9 mouse cellular contexts compared by ENCODE assay signal in the genomic region with DNA sequence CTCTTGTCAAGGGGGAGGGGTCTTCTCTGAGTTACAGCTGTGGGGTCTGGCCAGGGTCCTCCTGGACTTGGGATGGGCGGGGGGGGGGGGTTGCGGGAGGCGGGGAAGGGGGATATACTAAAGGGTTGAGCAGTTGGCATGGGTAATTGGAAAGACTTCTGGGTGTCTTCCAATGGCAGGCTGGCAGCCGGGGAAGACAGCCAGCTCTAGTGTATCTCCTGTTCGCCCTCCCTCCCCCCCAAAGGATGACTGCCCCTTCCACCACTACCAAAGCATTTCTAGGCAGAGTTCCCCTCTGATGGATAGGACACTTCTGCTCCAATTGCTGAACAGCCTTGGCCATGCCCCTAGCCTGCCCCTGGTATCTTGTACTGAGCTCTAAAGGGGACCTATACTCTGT. TPM values are rescaled to one million over a fixed set of nuclear protein-coding genes. Genes with fewer than 3 reads are reported as not detected.
DNase-seq lines count a peak whose midpoint lies in the region; ATAC-seq and TF ChIP-seq lines count a peak whose summit lies in the region.
"Had no signal": no experiment of that assay in that cellular context is flagged by ENCODE, and none has a peak within 500 bp of the region (broad histone marks: within the 10 kb centered on the region; RNA-seq: fewer than 3 reads in every experiment).

No protein-coding gene starts in this region.

- WGBS in embryonic facial prominence, embryonic 10.5 days, result 39% methylated on average over 5 of the region's 5 CpGs
- WGBS in heart, embryonic 16.5 days, result 26% methylated on average over 5 of the region's 5 CpGs
- WGBS in liver, embryonic 16.5 days (ENCODE audit: insufficient replicate concordance), result 67% methylated on average over 5 of the region's 5 CpGs

- peak overlapping the region; percentile 22; the same call in 1 of the 2 replicates for H3K9ac ChIP-seq in CH12.LX (ENCODE audit: insufficient read depth, low read depth)
- H3K9ac ChIP-seq in heart, embryonic 16.5 days (ENCODE audit: low read length), result peak overlapping the region; percentile 93
- peak overlapping the region; percentile 70; the same call in 1 of the 2 replicates for H3K9ac ChIP-seq in liver, embryonic 16.5 days (ENCODE audit: low read depth, low read length)

- no peak for TF ChIP-seq RAD21 in CH12.LX (IDR thresholded peaks at IDR 0.05; ENCODE audit: low read depth, low read length)

- ATAC-seq in heart, embryonic 16.5 days (replicated peaks; ENCODE audit: extremely low read depth, insufficient read depth, low FRiP score), result no peak
- no peak for ATAC-seq in liver, embryonic 16.5 days (ENCODE audit: low read depth)

- peaks cover 9 to 14% of the 10 kb centered on the region in 2 experiments for H3K36me3 ChIP-seq in CH12.LX (replicated peaks in 1 of 2; ENCODE audit: control insufficient read depth in 1 of 2, insufficient read depth in 1 of 2, low read length in 1 of 2)
- peaks cover 18% of the 10 kb centered on the region for H3K36me3 ChIP-seq in embryonic facial prominence, embryonic 10.5 days (replicated peaks)
- H3K36me3 ChIP-seq in heart, embryonic 16.5 days (ENCODE audit: control insufficient read depth, insufficient read depth), result no peaks in the 10 kb centered on the region
- no peaks in the 10 kb centered on the region; the same call in 1 of the 2 replicates for H3K36me3 ChIP-seq in liver, embryonic 16.5 days (ENCODE audit: control insufficient read depth, insufficient read depth)

- H3K4me3 ChIP-seq in CH12.LX (replicated peaks in 1 of 3; ENCODE audit: low read depth in 2 of 3, low read length in 2 of 3, poor library complexity in 1 of 3), result peak overlapping the region in 2 of 3 experiments; percentile 79
- H3K4me3 ChIP-seq in embryonic facial prominence, embryonic 10.5 days, result peak overlapping the region; percentile 95
- H3K4me3 ChIP-seq in heart, embryonic 16.5 days (ENCODE audit: low read length), result peak overlapping the region; percentile 92
- peak overlapping the region; percentile 69 for H3K4me3 ChIP-seq in liver, embryonic 16.5 days (ENCODE audit: low read depth, low read length)

- H3K4me1 ChIP-seq in CH12.LX (ENCODE audit: control insufficient read depth in 1 of 2, insufficient read depth in 2 of 2), result peaks cover 26 to 52% of the 10 kb centered on the region in 2 experiments
- H3K4me1 ChIP-seq in embryonic facial prominence, embryonic 10.5 days, result peaks cover 80% of the 10 kb centered on the region
- peaks cover 44% of the 10 kb centered on the region for H3K4me1 ChIP-seq in heart, embryonic 16.5 days (ENCODE audit: control insufficient read depth, insufficient read depth, low read length)
- H3K4me1 ChIP-seq in liver, embryonic 16.5 days (ENCODE audit: control insufficient read depth, low read depth, low read length), result peaks cover 32% of the 10 kb centered on the region

- no peak for TF ChIP-seq CTCF in CH12.LX (conservative IDR thresholded peaks at IDR 0.05 in 1 of 2, IDR thresholded peaks at IDR 0.05 in 1 of 2; ENCODE audit: low read depth in 2 of 2, low read length in 2 of 2)

- H3K79me2 ChIP-seq in CH12.LX (replicated peaks; ENCODE audit: control insufficient read depth, extremely low read depth, insufficient read depth, poor library complexity, severe bottlenecking), result peaks cover 19% of the 10 kb centered on the region

- DNase-seq in CH12.LX (ENCODE audit: extremely low read depth), result no peak
- DNase-seq in embryonic facial prominence, embryonic 10.5 days (ENCODE audit: low spot score), result no peak
- no peak for DNase-seq in yolk sac, embryonic 10.5 days (ENCODE audit: low spot score)
- no peak for DNase-seq in urinary bladder, adult 2 months (ENCODE audit: low spot score)
- no peak for DNase-seq in layer of hippocampus, adult 9-11 months
- no peak for DNase-seq in spleen, postnatal 10 days (ENCODE audit: low spot score in 2 of 2)
- DNase-seq: adrenal gland, postnatal 25 days had no signal

- no peak for TF ChIP-seq EP300 in CH12.LX (IDR thresholded peaks at IDR 0.05; ENCODE audit: low read length)

- no peak overlapping the region for H3K27ac ChIP-seq in CH12.LX (ENCODE audit: insufficient read depth, low read depth)
- peak overlapping the region; percentile 98 for H3K27ac ChIP-seq in embryonic facial prominence, embryonic 10.5 days (replicated peaks)
- peak overlapping the region; percentile 87 for H3K27ac ChIP-seq in heart, embryonic 16.5 days (ENCODE audit: low read length)
- no peak overlapping the region for H3K27ac ChIP-seq in liver, embryonic 16.5 days (ENCODE audit: low read length)

- H3K9me3 ChIP-seq in CH12.LX (replicated peaks; ENCODE audit: low read length), result peaks cover 2% of the 10 kb centered on the region
- H3K9me3 ChIP-seq in embryonic facial prominence, embryonic 10.5 days, result no peaks in the 10 kb centered on the region
- no peaks in the 10 kb centered on the region for H3K9me3 ChIP-seq in heart, embryonic 16.5 days (replicated peaks; ENCODE audit: control insufficient read depth, low read length)
- no peaks in the 10 kb centered on the region for H3K9me3 ChIP-seq in liver, embryonic 16.5 days (replicated peaks; ENCODE audit: control insufficient read depth, low read length)

- no peak for TF ChIP-seq POLR2A in CH12.LX (IDR thresholded peaks at IDR 0.05; ENCODE audit: low read depth, low read length)

- H3K27me3 ChIP-seq in CH12.LX (replicated peaks), result no peaks in the 10 kb centered on the region
- peaks cover 8% of the 10 kb centered on the region; the same call in 1 of the 2 replicates for H3K27me3 ChIP-seq in embryonic facial prominence, embryonic 10.5 days (replicated peaks; ENCODE audit: low read depth, poor library complexity, severe bottlenecking)
- H3K27me3 ChIP-seq in heart, embryonic 16.5 days (ENCODE audit: control insufficient read depth, insufficient read depth, low read length), result no peaks in the 10 kb centered on the region
- H3K27me3 ChIP-seq in liver, embryonic 16.5 days (ENCODE audit: control insufficient read depth, insufficient read depth, low read depth, low read length), result peaks cover 15% of the 10 kb centered on the region

- in situ Hi-C loops in CH12.LX (cut with MboI; ENCODE audit: low pct_ligation_motif_present, low pct_unique_long_range_greater_than_20kb, low sequenced_read_pairs), result loop anchor here (10.0 kb wide), 1 partner anchor 363 kb away; the partner anchor contains the start of genes Dnali1 and Snip1

- dilution Hi-C loops in CH12.LX (cut with MboI; ENCODE audit: extremely low pct_ligation_motif_present, extremely low pct_unique_long_range_greater_than_20kb, low sequenced_read_pairs), result no loop called here

- H3K4me2 ChIP-seq in CH12.LX (ENCODE audit: insufficient read depth, low read depth, poor library complexity, severe bottlenecking), result peak overlapping the region; percentile 83
- H3K4me2 ChIP-seq in heart, embryonic 16.5 days (ENCODE audit: low read depth, low read length), result peak overlapping the region; percentile 89
- H3K4me2 ChIP-seq in liver, embryonic 16.5 days (ENCODE audit: low read depth, low read length), result peak overlapping the region; percentile 72

TF ChIP-seq in CH12.LX, 34 proteins besides CTCF, POLR2A, EP300 and RAD21 (continues in another document):
- TF ChIP-seq PAX5 (IDR thresholded peaks at IDR 0.05; ENCODE audit: low read length) (no peak), CHD1 (IDR thresholded peaks at IDR 0.05; ENCODE audit: low read depth, low read length) (no peak)

RNA-seq across cellular contexts. Expression of gene Fhl3, which starts 1.4 kb away (rescaled TPM):
- total RNA-seq in CH12.LX (2012; rRNA removed) (10.4 and 10.8 TPM in 2 replicates), CH12.LX (2014; rRNA removed) (3.6 and 4.1 TPM in 2 replicates)
- 14.8 and 20.8 TPM in 2 replicates for polyA plus RNA-seq in CH12.LX (2012; ENCODE audit: insufficient read length, low read depth)
- 10.8 and 15.5 TPM in 2 replicates for polyA plus RNA-seq in embryonic facial prominence, embryonic 10.5 days (2016; fragmentation: Nextera tagmentation; extraction: Ambion mirVana)
- polyA plus RNA-seq in heart, embryonic 16.5 days (2015; fragmentation: Nextera tagmentation; extraction: Ambion mirVana), result 3.8 and 5.0 TPM in 2 replicates
- polyA plus RNA-seq in liver, embryonic 16.5 days (2015; fragmentation: Nextera tagmentation; extraction: Ambion mirVana), result 2.5 TPM in 2 replicates
- polyA plus RNA-seq in urinary bladder, adult 2 months (2012; rRNA removed), result 2.7 and 5.2 TPM in 2 replicates

RNA-seq across cellular contexts. Expression of gene Utp11, which starts 8.5 kb away (rescaled TPM):
- total RNA-seq in CH12.LX (2012; rRNA removed), result 52.7 and 63.2 TPM in 2 replicates
- total RNA-seq in CH12.LX (2014; rRNA removed), result 78.1 and 84.4 TPM in 2 replicates
- polyA plus RNA-seq in CH12.LX (2012; ENCODE audit: insufficient read length, low read depth), result 102 and 107 TPM in 2 replicates
- 70.8 and 78.6 TPM in 2 replicates for polyA plus RNA-seq in embryonic facial prominence, embryonic 10.5 days (2016; fragmentation: Nextera tagmentation; extraction: Ambion mirVana)
- 40.3 and 49.2 TPM in 2 replicates for polyA plus RNA-seq in heart, embryonic 16.5 days (2015; fragmentation: Nextera tagmentation; extraction: Ambion mirVana)
- polyA plus RNA-seq in liver, embryonic 16.5 days (2015; fragmentation: Nextera tagmentation; extraction: Ambion mirVana), result 19.9 and 22.7 TPM in 2 replicates
- polyA plus RNA-seq in urinary bladder, adult 2 months (2012; rRNA removed), result 31.6 and 32.9 TPM in 2 replicates

RNA-seq across cellular contexts. Expression of gene Sf3a3, which starts 12.7 kb away (rescaled TPM):
- total RNA-seq in CH12.LX (2012; rRNA removed), result 100 and 129 TPM in 2 replicates
- 122 and 146 TPM in 2 replicates for total RNA-seq in CH12.LX (2014; rRNA removed)
- 134 and 156 TPM in 2 replicates for polyA plus RNA-seq in CH12.LX (2012; ENCODE audit: insufficient read length, low read depth)
- 265 and 267 TPM in 2 replicates for polyA plus RNA-seq in embryonic facial prominence, embryonic 10.5 days (2016; fragmentation: Nextera tagmentation; extraction: Ambion mirVana)
- 77.7 and 95.1 TPM in 2 replicates for polyA plus RNA-seq in heart, embryonic 16.5 days (2015; fragmentation: Nextera tagmentation; extraction: Ambion mirVana)
- polyA plus RNA-seq in liver, embryonic 16.5 days (2015; fragmentation: Nextera tagmentation; extraction: Ambion mirVana), result 49.4 and 54.4 TPM in 2 replicates
- polyA plus RNA-seq in urinary bladder, adult 2 months (2012; rRNA removed), result 38.1 and 40.4 TPM in 2 replicates

RNA-seq across cellular contexts. Expression of gene Inpp5b, which starts 39.7 kb away (rescaled TPM):
- total RNA-seq in CH12.LX (2012; rRNA removed) (25.9 and 26.2 TPM in 2 replicates), CH12.LX (2014; rRNA removed) (30.2 and 34.0 TPM in 2 replicates)
- 21.1 and 25.6 TPM in 2 replicates for polyA plus RNA-seq in CH12.LX (2012; ENCODE audit: insufficient read length, low read depth)
- 25.0 and 25.2 TPM in 2 replicates for polyA plus RNA-seq in embryonic facial prominence, embryonic 10.5 days (2016; fragmentation: Nextera tagmentation; extraction: Ambion mirVana)
- polyA plus RNA-seq in heart, embryonic 16.5 days (2015; fragmentation: Nextera tagmentation; extraction: Ambion mirVana), result 16.3 and 16.8 TPM in 2 replicates
- polyA plus RNA-seq in liver, embryonic 16.5 days (2015; fragmentation: Nextera tagmentation; extraction: Ambion mirVana), result 32.7 and 39.1 TPM in 2 replicates
- 30.0 and 34.8 TPM in 2 replicates for polyA plus RNA-seq in urinary bladder, adult 2 months (2012; rRNA removed)

RNA-seq across cellular contexts. Expression of gene Pou3f1, which starts 45.3 kb away (rescaled TPM):
- not detected in 2 replicates for total RNA-seq in CH12.LX (2012; rRNA removed)
- not detected in 2 replicates for total RNA-seq in CH12.LX (2014; rRNA removed)
- polyA plus RNA-seq in CH12.LX (2012; ENCODE audit: insufficient read length, low read depth), result not detected in 2 replicates
- polyA plus RNA-seq in embryonic facial prominence, embryonic 10.5 days (2016; fragmentation: Nextera tagmentation; extraction: Ambion mirVana), result 1.7 and 2.5 TPM in 2 replicates
- 0.15 and 0.17 TPM in 2 replicates for polyA plus RNA-seq in heart, embryonic 16.5 days (2015; fragmentation: Nextera tagmentation; extraction: Ambion mirVana)
- polyA plus RNA-seq in liver, embryonic 16.5 days (2015; fragmentation: Nextera tagmentation; extraction: Ambion mirVana), result not detected in 2 replicates
- 0.14 and 0.18 TPM in 2 replicates for polyA plus RNA-seq in urinary bladder, adult 2 months (2012; rRNA removed)
- total RNA-seq: adrenal gland, postnatal 25 days had no signal

Comparison
In these comparisons a context has a peak if more than half of its experiments do, and no peak if none do; other contexts are left out.
1. H3K27ac ChIP-seq: peak in embryonic facial prominence, embryonic 10.5 days (single experiment) and heart, embryonic 16.5 days (single experiment); none in CH12.LX (single experiment) and liver, embryonic 16.5 days (single experiment).
2. H3K9ac ChIP-seq: peak in every context shown above with its lines; median percentile 93 in heart, embryonic 16.5 days; 70 in liver, embryonic 16.5 days; 22 in CH12.LX.
3. Peak in every context shown above with its lines, with median percentiles within 50 percentile points of each other: H3K4me2 ChIP-seq and H3K4me3 ChIP-seq.